Mouse (Mus musculus) heart, embryonic 14.5 days (tissue): ENCODE data around the gene Fcgr1. TPM values are rescaled to one million over a fixed set of nuclear protein-coding genes. Genes with fewer than 3 reads are reported as not detected.
A peak's percentile ranks its signal among the peaks of the same experiment; 100 is the strongest.
"Not testable (repeated sequence)": the region's sequence is repeated elsewhere in the genome, so short reads cannot be mapped to it uniquely, and the experiment has no call there.

Experiments used
- ATAC-seq: fragments of 200-750 bp; cut with Nextera tagmentation; 2 replicates; pipeline ENCODE4 v1.8.0; 2017; ENCODE audit warnings: low read depth, moderate TSS enrichment; ENCODE audit not compliant: insufficient number of reproducible peaks, insufficient read depth, low FRiP score
- H3K27ac ChIP-seq, 2 experiments: fragments of 200-500 bp in 1 of 2; fragments of 300-500 bp in 1 of 2; sonication (generic) in 1 of 2; replicated peaks in 1 of 2; 2 replicates each; pipeline ENCODE4 v1.5.1; 2012 to 2014; ENCODE audit warnings: low read depth in 2 of 2, low read length in 2 of 2, control low read depth in 1 of 2, mild to moderate bottlenecking in 1 of 2, mixed read lengths in 1 of 2; ENCODE audit not compliant: control insufficient read depth in 1 of 2, insufficient read depth in 1 of 2
- H3K27me3 ChIP-seq: fragments of 300-500 bp; sonication (generic); 2 replicates; pipeline ENCODE4 v1.6.1; 2014; ENCODE audit warnings: mild to moderate bottlenecking, low read length, control low read depth; ENCODE audit not compliant: control insufficient read depth, insufficient read depth
- H3K36me3 ChIP-seq: fragments of 300-500 bp; sonication (generic); 2 replicates; pipeline ENCODE4 v1.6.1; 2014; ENCODE audit warnings: mild to moderate bottlenecking, control low read depth, low read length, mixed read lengths; ENCODE audit not compliant: control insufficient read depth, insufficient read depth
- H3K4me1 ChIP-seq, 2 experiments: fragments of 200-500 bp in 1 of 2; fragments of 300-500 bp in 1 of 2; sonication (generic) in 1 of 2; 2 replicates each; pipeline ENCODE4 v1.6.1; 2012 to 2014; ENCODE audit warnings: low read length in 2 of 2, control low read depth in 1 of 2, mixed read lengths in 1 of 2; ENCODE audit not compliant: control insufficient read depth in 2 of 2, insufficient read depth in 2 of 2
- H3K4me2 ChIP-seq: fragments of 300-500 bp; sonication (generic); 2 replicates; pipeline ENCODE4 v1.6.1; 2014; ENCODE audit warnings: mild to moderate bottlenecking, low read length
- H3K4me3 ChIP-seq, 2 experiments: fragments of 200-500 bp in 1 of 2; fragments of 300-500 bp in 1 of 2; sonication (generic) in 1 of 2; 2 replicates each; pipeline ENCODE4 v1.5.1; 2012 to 2014; ENCODE audit warnings: low read length in 2 of 2, mild to moderate bottlenecking in 2 of 2, control low read depth in 1 of 2, low read depth in 1 of 2, moderate library complexity in 1 of 2; ENCODE audit not compliant: control insufficient read depth in 1 of 2, insufficient read depth in 1 of 2
- H3K9ac ChIP-seq: fragments of 300-500 bp; sonication (generic); 2 replicates; pipeline ENCODE4 v1.6.1; 2014; ENCODE audit warnings: mild to moderate bottlenecking, low read length
- H3K9me3 ChIP-seq: fragments of 300-500 bp; sonication (generic); 2 replicates; pipeline ENCODE4 v1.6.1; 2016; ENCODE audit warnings: low read length, control low read depth; ENCODE audit not compliant: control insufficient read depth
- WGBS: fragments of 180-500 bp; shearing (Covaris S2); extraction: QIAGEN DNeasy Blood & Tissue Kit; methylation state at CpG from one replicate; pipeline ENCODE4 v1.1.7; 2014; 5-methylcytosine and 5-hydroxymethylcytosine counted together
- polyA plus RNA-seq: library from polyadenylated mRNA; unstranded; fragments of >200 nt; fragmentation: Nextera tagmentation; extraction: Ambion mirVana; gene quantifications from 2 replicates; pipeline ENCODE4 v1.2.1, GENCODE M21; 2014

The Fcgr1 gene
- polyA plus RNA-seq, 1 experiment from 2014 or later, result 2.1 TPM

- peak within 1 kb of the TSS; percentile 48 to 67 for H3K4me3 ChIP-seq
- not testable (repeated sequence) for H3K9me3 ChIP-seq, H3K27me3 ChIP-seq, H3K36me3 ChIP-seq
- H3K27ac ChIP-seq, result peak within 1 kb of the TSS; percentile 98
- under 1% methylated on average over 27 of the region's 88 CpGs for WGBS
- peak; percentile 88 for ATAC-seq
- H3K4me2 ChIP-seq, result peak within 1 kb of the TSS; percentile 74
- peak within 1 kb of the TSS; percentile 91 for H3K9ac ChIP-seq
- peaks cover 6 to 39% of the 10 kb centered on the region in 2 experiments for H3K4me1 ChIP-seq
Observed at GRCm38 (mm10) chr3:96245003-96245886, 48.5 kb downstream of the Fcgr1 start, which contains the start of gene Hist2h2aa1. Gene Hist2h2aa1, plus strand, starts transcription at chr3:96245497.

GRCm38 (mm10) chr3:96243921-96244572 is 49.7 kb downstream of the Fcgr1 start:
- Histone ChIP-seq H3K27me3 (no peaks in the 10 kb centered on the region), H3K9ac (peak overlapping the region; percentile 91), H3K27ac (peak overlapping the region; percentile 76 to 98), H3K4me2 (peak overlapping the region; percentile 74), H3K9me3 (no peaks in the 10 kb centered on the region), H3K36me3 (no peaks in the 10 kb centered on the region), H3K4me3 (no peak overlapping the region), H3K4me1 (peaks cover 6 to 33% of the 10 kb centered on the region in 2 experiments)
- ATAC-seq, result no peak
- 74% methylated on average over 7 of the region's 7 CpGs for WGBS

DNA sequence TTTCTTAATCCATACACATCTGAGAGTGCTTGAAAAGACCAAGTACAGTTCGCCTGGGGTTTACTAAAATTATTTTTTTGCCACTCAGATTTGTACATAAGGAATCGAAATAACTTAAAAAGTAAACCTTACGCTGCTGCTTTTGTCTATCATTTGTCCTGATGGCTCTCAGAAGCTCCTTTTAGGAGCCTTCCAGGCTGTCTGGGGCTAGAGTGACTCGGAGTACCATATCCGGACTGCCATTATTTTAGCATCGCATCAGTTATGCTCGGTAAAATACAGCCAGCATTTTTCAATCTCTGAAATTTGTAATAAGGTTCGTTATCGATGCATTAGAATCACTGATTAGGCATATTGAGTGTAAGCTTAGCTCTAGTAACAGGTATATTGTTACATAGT is 53.0 kb downstream of the Fcgr1 start:
- peak overlapping the region; percentile 67 to 77 for H3K27ac ChIP-seq
- H3K4me2 ChIP-seq, result peak overlapping the region; percentile 57
- H3K4me3 ChIP-seq, result peak overlapping the region in 1 of 2 experiments; percentile 8; a peak in 2 of 4 replicates
- H3K9ac ChIP-seq, result peak overlapping the region; percentile 65
- no peak for ATAC-seq
- H3K36me3 ChIP-seq, result no peaks in the 10 kb centered on the region
- no peaks in the 10 kb centered on the region for H3K9me3 ChIP-seq
- 82% methylated on average over 9 of the region's 9 CpGs for WGBS
- peaks cover 10 to 31% of the 10 kb centered on the region in 2 experiments for H3K4me1 ChIP-seq
- H3K27me3 ChIP-seq, result no peaks in the 10 kb centered on the region

DNA sequence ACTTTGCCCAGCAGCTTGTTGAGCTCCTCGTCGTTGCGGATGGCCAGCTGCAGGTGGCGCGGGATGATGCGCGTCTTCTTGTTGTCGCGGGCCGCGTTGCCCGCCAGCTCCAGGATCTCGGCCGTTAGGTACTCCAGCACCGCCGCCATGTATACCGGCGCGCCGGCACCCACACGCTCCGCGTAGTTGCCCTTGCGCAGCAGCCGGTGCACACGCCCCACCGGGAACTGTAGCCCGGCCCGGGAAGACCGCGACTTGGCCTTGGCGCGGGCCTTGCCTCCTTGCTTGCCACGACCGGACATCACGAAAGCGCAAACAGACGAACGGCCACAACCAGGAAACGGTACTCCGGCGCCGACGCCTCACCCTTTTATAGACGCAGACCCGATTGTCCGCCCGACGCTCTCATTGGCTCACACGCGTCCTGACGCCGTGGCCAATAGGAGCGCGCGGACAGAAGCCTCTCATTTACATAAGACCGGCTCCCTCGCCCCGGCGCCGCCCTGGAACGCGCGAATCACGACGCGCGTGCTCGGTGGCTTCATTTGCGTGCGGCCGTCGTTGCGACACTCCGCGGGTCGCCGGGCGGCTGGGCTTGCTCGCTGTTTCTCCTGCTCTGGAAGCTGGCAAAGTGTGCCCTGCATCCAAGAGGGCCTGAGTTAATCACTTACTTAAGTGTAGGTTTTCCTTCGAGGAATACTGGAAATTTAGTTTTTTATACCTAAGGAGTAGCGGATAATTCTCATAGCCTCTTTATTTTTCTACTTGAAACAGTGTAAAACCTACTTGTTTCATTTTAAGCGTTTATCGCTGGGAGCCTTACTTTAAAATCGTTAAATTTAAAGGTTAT is 53.6 kb downstream of the Fcgr1 start, which contains the start of gene Hist2h2aa2:
Hist2h2aa2 (minus strand) TSS at position 328 of the 850 bp plus-strand sequence.
- H3K36me3 ChIP-seq, H3K9me3 ChIP-seq, H3K27me3 ChIP-seq: not testable (repeated sequence)
- H3K4me2 ChIP-seq, result peak within 1 kb of the TSS; percentile 57
- peaks cover 10 to 31% of the 10 kb centered on the region in 2 experiments for H3K4me1 ChIP-seq
- H3K4me3 ChIP-seq, result peak within 1 kb of the TSS; percentile 29 to 51
- ATAC-seq, result peak; percentile 82
- H3K27ac ChIP-seq, result peak within 1 kb of the TSS; percentile 77 to 91
- 6% methylated on average over 19 of the region's 85 CpGs for WGBS
- peak within 1 kb of the TSS; percentile 65 for H3K9ac ChIP-seq

- ATAC-seq, result peak; percentile 89
- not testable (repeated sequence) for H3K9me3 ChIP-seq, H3K27me3 ChIP-seq, H3K36me3 ChIP-seq
- under 1% methylated on average over 17 of the region's 68 CpGs for WGBS
- Histone ChIP-seq H3K9ac (peak within 1 kb of the TSS; percentile 80), H3K27ac (peak within 1 kb of the TSS; percentile 79 to 91), H3K4me1 (peaks cover 8 to 27% of the 10 kb centered on the region in 2 experiments), H3K4me3 (peak within 1 kb of the TSS; percentile 49 to 51), H3K4me2 (peak within 1 kb of the TSS; percentile 73)
Observed at GRCm38 (mm10) chr3:96238954-96239793, 54.6 kb downstream of the Fcgr1 start, which contains the start of gene Hist2h3c2. Gene Hist2h3c2, minus strand, starts transcription at chr3:96239127.

- WGBS, result 2% methylated on average over 12 of the region's 12 CpGs
- Histone ChIP-seq H3K4me3 (peak overlapping the region; percentile 42 to 49), H3K27ac (peak overlapping the region; percentile 49 to 79), H3K9ac (peak overlapping the region; percentile 80), H3K4me1 (peaks cover 4 to 20% of the 10 kb centered on the region in 2 experiments; a peak in 3 of 4 replicates), H3K4me2 (peak overlapping the region; percentile 73), H3K9me3 (no peaks in the 10 kb centered on the region), H3K36me3 (no peaks in the 10 kb centered on the region), H3K27me3 (no peaks in the 10 kb centered on the region)
- no peak for ATAC-seq
Observed at GRCm38 (mm10) chr3:96237904-96238511, 55.8 kb downstream of the Fcgr1 start.
